Mouse (Mus musculus) ES-E14 (cell line): Measurements from ENCODE around the gene Mast1.

Experiments
- CHD2 ChIP-seq: IDR thresholded peaks from 2 replicates; pipeline ENCODE4 v1.6.1; 2014; ENCODE audit warnings: mild to moderate bottlenecking, low read depth, low read length, inconsistent platforms
- HCFC1 ChIP-seq: IDR thresholded peaks from 2 replicates; pipeline ENCODE4 v1.6.1; 2012; ENCODE audit warnings: low read length, inconsistent platforms, borderline replicate concordance; ENCODE audit not compliant: insufficient read depth
- MAFK ChIP-seq: IDR thresholded peaks from 2 replicates; pipeline ENCODE4 v1.6.1; 2014; ENCODE audit warnings: mild to moderate bottlenecking, low read depth, low read length, inconsistent platforms; ENCODE audit not compliant: insufficient read depth
- ZNF384 ChIP-seq: IDR thresholded peaks from 2 replicates; pipeline ENCODE4 v1.6.1; 2012; ENCODE audit warnings: low read depth, low read length, inconsistent platforms

DNA sequence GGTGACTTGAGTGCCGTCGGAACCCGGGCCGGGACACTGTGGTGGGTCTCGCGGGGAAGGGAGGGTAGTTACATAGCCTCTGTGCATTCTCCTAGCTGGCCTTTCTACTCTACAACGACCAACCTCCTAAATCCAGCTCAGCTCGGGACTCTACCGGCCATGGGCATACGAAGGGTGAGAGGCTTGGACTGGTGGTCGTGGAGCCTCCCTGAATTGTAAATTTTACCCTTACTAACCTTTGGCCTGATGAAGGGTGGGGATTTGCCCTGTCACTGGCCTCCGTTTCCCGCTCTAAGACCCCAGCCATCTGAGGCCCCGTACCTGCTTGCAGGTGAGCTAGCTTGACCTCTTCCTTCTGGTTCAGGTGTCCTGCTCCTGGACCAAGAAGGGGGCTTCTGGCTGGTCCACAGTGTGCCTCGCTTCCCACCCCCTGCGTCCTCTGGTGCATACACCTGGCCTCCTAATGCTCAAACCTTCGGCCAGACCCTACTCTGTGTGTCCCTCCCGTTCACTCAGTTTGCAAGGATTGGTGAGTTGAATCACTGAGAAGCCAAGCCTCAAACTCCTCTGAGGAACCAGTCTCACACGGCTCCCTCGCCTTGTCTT, 27.9 kb downstream of the Mast1 start:
- TF ChIP-seq MAFK: no peak
- no peak for TF ChIP-seq HCFC1
- no peak for TF ChIP-seq CHD2
- TF ChIP-seq ZNF384: no peak
